Mouse (Mus musculus): Measurements from ENCODE around the gene Erc2. TPM values are rescaled to one million over a fixed set of nuclear protein-coding genes. Genes with fewer than 3 reads are reported as not detected.

Gene Erc2
- polyA plus RNA-seq, 1 experiment from 2014 or later: 2.7 TPM

DNA sequence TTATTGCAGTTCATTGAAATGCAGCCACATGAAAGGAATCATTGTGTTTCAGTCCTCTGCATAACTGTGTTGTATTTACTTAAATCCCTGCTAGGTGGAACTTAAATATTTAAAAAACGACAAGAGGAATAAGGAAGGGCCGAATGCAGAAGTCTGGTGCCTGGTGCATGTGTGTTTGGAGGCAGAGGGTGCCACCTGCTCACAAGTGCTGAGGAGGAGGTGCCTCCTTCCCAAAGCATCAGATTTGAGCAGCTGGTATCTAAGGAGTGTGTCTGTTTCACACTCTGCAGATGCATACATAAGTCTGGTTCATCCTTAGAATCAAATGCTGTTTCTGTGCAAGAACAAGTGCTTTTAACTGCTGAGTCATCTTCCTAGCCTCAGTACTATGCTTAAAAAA, 224.6 kb downstream of the Erc2 start:
- H3K36me3 ChIP-seq (ENCODE audit: control insufficient read depth, insufficient read depth, low read length): no peaks in the 10 kb centered on the region
- 31% methylated on average over 2 of the region's 2 CpGs for WGBS
- no peaks in the 10 kb centered on the region for H3K27me3 ChIP-seq (ENCODE audit: control insufficient read depth, insufficient read depth, low read length)
- H3K9me3 ChIP-seq (replicated peaks; ENCODE audit: control insufficient read depth, low read length): no peaks in the 10 kb centered on the region
- ATAC-seq (ENCODE audit: insufficient read depth, low FRiP score): peak; percentile 58; the same call in 1 of the 2 replicates
- no peak overlapping the region for H3K4me3 ChIP-seq (replicated peaks; ENCODE audit: low read length)
- H3K4me2 ChIP-seq (ENCODE audit: low read depth, low read length): no peak overlapping the region
- H3K4me1 ChIP-seq (ENCODE audit: control insufficient read depth, insufficient read depth, low read length): no peaks in the 10 kb centered on the region
- H3K9ac ChIP-seq (ENCODE audit: low read length): no peak overlapping the region
- H3K27ac ChIP-seq (ENCODE audit: low read length): no peak overlapping the region

- no peaks in the 10 kb centered on the region for H3K27me3 ChIP-seq (ENCODE audit: control insufficient read depth, insufficient read depth, low read length)
- no peaks in the 10 kb centered on the region for H3K4me1 ChIP-seq (ENCODE audit: control insufficient read depth, insufficient read depth, low read length)
- no peak overlapping the region for H3K4me2 ChIP-seq (ENCODE audit: low read depth, low read length)
- 73% methylated on average over 3 of the region's 3 CpGs for WGBS
- H3K36me3 ChIP-seq (ENCODE audit: control insufficient read depth, insufficient read depth, low read length): no peaks in the 10 kb centered on the region
- no peak for ATAC-seq (ENCODE audit: insufficient read depth, low FRiP score)
- H3K9ac ChIP-seq (ENCODE audit: low read length): no peak overlapping the region
- H3K4me3 ChIP-seq (replicated peaks; ENCODE audit: low read length): no peak overlapping the region
- no peaks in the 10 kb centered on the region for H3K9me3 ChIP-seq (replicated peaks; ENCODE audit: control insufficient read depth, low read length)
- H3K27ac ChIP-seq (ENCODE audit: low read length): no peak overlapping the region; the same call in 1 of the 2 replicates
Measured at GRCm38 (mm10) chr14:27847291-27847690, 225.1 kb downstream of the Erc2 start.

DNA sequence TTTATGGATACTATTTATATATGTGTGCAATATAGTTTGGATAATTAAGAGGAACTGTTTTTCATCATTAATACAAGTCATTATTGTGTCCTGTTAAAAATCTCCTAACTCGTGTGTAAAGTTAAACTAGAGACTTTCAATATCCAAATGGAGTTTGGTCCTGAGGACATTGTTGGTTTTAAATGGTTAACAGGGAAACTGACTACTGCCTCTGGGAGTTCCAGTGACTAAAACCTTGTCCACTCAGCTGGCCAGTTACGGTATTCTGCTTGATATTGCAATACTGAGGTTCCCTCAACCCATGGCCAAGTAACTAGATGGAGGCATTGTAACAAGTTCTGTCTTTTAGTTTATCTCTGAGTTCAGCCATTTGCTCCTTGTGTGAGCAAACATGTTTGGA, 229.0 kb downstream of the Erc2 start:
- WGBS: 85% methylated on average over 2 of the region's 2 CpGs
- Histone ChIP-seq H3K36me3 (ENCODE audit: control insufficient read depth, insufficient read depth, low read length) (no peaks in the 10 kb centered on the region), H3K4me2 (ENCODE audit: low read depth, low read length) (no peak overlapping the region), H3K4me1 (ENCODE audit: control insufficient read depth, insufficient read depth, low read length) (no peaks in the 10 kb centered on the region), H3K4me3 (replicated peaks; ENCODE audit: low read length) (no peak overlapping the region), H3K27me3 (ENCODE audit: control insufficient read depth, insufficient read depth, low read length) (no peaks in the 10 kb centered on the region), H3K9me3 (replicated peaks; ENCODE audit: control insufficient read depth, low read length) (no peaks in the 10 kb centered on the region), H3K27ac (ENCODE audit: low read length) (no peak overlapping the region), H3K9ac (ENCODE audit: low read length) (no peak overlapping the region)
- no peak for ATAC-seq (ENCODE audit: insufficient read depth, low FRiP score)

- ATAC-seq (ENCODE audit: insufficient read depth, low FRiP score): no peak
- WGBS: 81% methylated on average over 6 of the region's 6 CpGs
- H3K4me3 ChIP-seq (replicated peaks; ENCODE audit: low read length): no peak overlapping the region
- H3K9ac ChIP-seq (ENCODE audit: low read length): no peak overlapping the region
- H3K4me1 ChIP-seq (ENCODE audit: control insufficient read depth, insufficient read depth, low read length): no peaks in the 10 kb centered on the region
- H3K4me2 ChIP-seq (ENCODE audit: low read depth, low read length): no peak overlapping the region
- H3K9me3 ChIP-seq (replicated peaks; ENCODE audit: control insufficient read depth, low read length): no peaks in the 10 kb centered on the region
- H3K27ac ChIP-seq (ENCODE audit: low read length): no peak overlapping the region
- H3K36me3 ChIP-seq (ENCODE audit: control insufficient read depth, insufficient read depth, low read length): no peaks in the 10 kb centered on the region
- no peaks in the 10 kb centered on the region for H3K27me3 ChIP-seq (ENCODE audit: control insufficient read depth, insufficient read depth, low read length)
Measured at GRCm38 (mm10) chr14:27852606-27853005, 230.4 kb downstream of the Erc2 start.

GRCm38 (mm10) chr14:27860371-27861046, 238.3 kb downstream of the Erc2 start:
- H3K9me3 ChIP-seq (replicated peaks; ENCODE audit: control insufficient read depth, low read length): no peaks in the 10 kb centered on the region
- H3K27ac ChIP-seq (ENCODE audit: low read length): 0 out of 2 replicates have a peak overlapping the region, but pooled peaks have one; percentile 29
- H3K27me3 ChIP-seq (ENCODE audit: control insufficient read depth, insufficient read depth, low read length): no peaks in the 10 kb centered on the region
- peak; percentile 53; the same call in 1 of the 2 replicates for ATAC-seq (ENCODE audit: insufficient read depth, low FRiP score)
- no peak overlapping the region for H3K9ac ChIP-seq (ENCODE audit: low read length)
- no peak overlapping the region for H3K4me3 ChIP-seq (replicated peaks; ENCODE audit: low read length)
- WGBS: 73% methylated on average over 6 of the region's 6 CpGs
- H3K36me3 ChIP-seq (ENCODE audit: control insufficient read depth, insufficient read depth, low read length): no peaks in the 10 kb centered on the region
- no peak overlapping the region for H3K4me2 ChIP-seq (ENCODE audit: low read depth, low read length)
- H3K4me1 ChIP-seq (ENCODE audit: control insufficient read depth, insufficient read depth, low read length): no peaks in the 10 kb centered on the region

DNA sequence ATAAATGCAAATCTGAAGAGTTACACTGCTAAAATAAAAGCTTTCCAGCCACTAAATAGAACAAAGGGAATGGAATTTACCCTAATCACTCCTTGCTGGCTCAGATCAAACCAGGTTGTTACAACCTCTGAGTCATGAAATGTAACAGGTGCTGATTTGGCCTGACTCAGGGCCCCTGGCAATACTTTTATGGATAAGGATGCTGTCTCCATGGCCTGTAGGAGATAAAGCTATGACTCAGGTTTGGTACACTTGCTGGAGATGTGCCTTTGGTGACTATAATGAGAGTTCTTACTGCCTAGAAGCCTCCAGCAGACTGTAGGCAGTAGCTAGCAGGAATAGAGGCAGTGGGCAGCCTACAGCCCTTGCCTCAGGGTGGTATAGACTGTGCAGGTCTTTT, 240.1 kb downstream of the Erc2 start:
- Histone ChIP-seq H3K27me3 (ENCODE audit: control insufficient read depth, insufficient read depth, low read length) (no peaks in the 10 kb centered on the region), H3K9me3 (replicated peaks; ENCODE audit: control insufficient read depth, low read length) (no peaks in the 10 kb centered on the region), H3K4me1 (ENCODE audit: control insufficient read depth, insufficient read depth, low read length) (no peaks in the 10 kb centered on the region), H3K27ac (ENCODE audit: low read length) (no peak overlapping the region), H3K4me2 (ENCODE audit: low read depth, low read length) (no peak overlapping the region), H3K4me3 (replicated peaks; ENCODE audit: low read length) (no peak overlapping the region), H3K36me3 (ENCODE audit: control insufficient read depth, insufficient read depth, low read length) (no peaks in the 10 kb centered on the region), H3K9ac (ENCODE audit: low read length) (no peak overlapping the region)
- ATAC-seq (ENCODE audit: insufficient read depth, low FRiP score): no peak

GRCm38 (mm10) chr14:27867386-27867785, 245.2 kb downstream of the Erc2 start:
- no peak overlapping the region for H3K27ac ChIP-seq (ENCODE audit: low read length)
- ATAC-seq (ENCODE audit: insufficient read depth, low FRiP score): no peak

GRCm38 (mm10) chr14:27873619-27874018, 251.4 kb downstream of the Erc2 start:
- Histone ChIP-seq H3K9me3 (replicated peaks; ENCODE audit: control insufficient read depth, low read length) (no peaks in the 10 kb centered on the region), H3K27ac (ENCODE audit: low read length) (no peak overlapping the region), H3K36me3 (ENCODE audit: control insufficient read depth, insufficient read depth, low read length) (no peaks in the 10 kb centered on the region), H3K27me3 (ENCODE audit: control insufficient read depth, insufficient read depth, low read length) (no peaks in the 10 kb centered on the region), H3K4me2 (ENCODE audit: low read depth, low read length) (no peak overlapping the region), H3K4me1 (ENCODE audit: control insufficient read depth, insufficient read depth, low read length) (no peaks in the 10 kb centered on the region), H3K9ac (ENCODE audit: low read length) (no peak overlapping the region), H3K4me3 (replicated peaks; ENCODE audit: low read length) (no peak overlapping the region)
- ATAC-seq (ENCODE audit: insufficient read depth, low FRiP score): no peak
- WGBS: 90% methylated on average over 1 of the region's 1 CpGs

More at GRCm38 (mm10) chr14:27867386-27867785, 245.2 kb downstream of the Erc2 start:
- Histone ChIP-seq H3K9me3 (replicated peaks; ENCODE audit: control insufficient read depth, low read length) (no peaks in the 10 kb centered on the region), H3K4me3 (replicated peaks; ENCODE audit: low read length) (no peak overlapping the region), H3K27me3 (ENCODE audit: control insufficient read depth, insufficient read depth, low read length) (no peaks in the 10 kb centered on the region), H3K36me3 (ENCODE audit: control insufficient read depth, insufficient read depth, low read length) (no peaks in the 10 kb centered on the region), H3K4me2 (ENCODE audit: low read depth, low read length) (no peak overlapping the region), H3K9ac (ENCODE audit: low read length) (no peak overlapping the region), H3K4me1 (ENCODE audit: control insufficient read depth, insufficient read depth, low read length) (no peaks in the 10 kb centered on the region)

GRCm38 (mm10) chr14:27875991-27876411, 253.8 kb downstream of the Erc2 start:
- Histone ChIP-seq H3K36me3 (ENCODE audit: control insufficient read depth, insufficient read depth, low read length) (no peaks in the 10 kb centered on the region), H3K27me3 (ENCODE audit: control insufficient read depth, insufficient read depth, low read length) (no peaks in the 10 kb centered on the region), H3K9me3 (replicated peaks; ENCODE audit: control insufficient read depth, low read length) (no peaks in the 10 kb centered on the region), H3K4me1 (ENCODE audit: control insufficient read depth, insufficient read depth, low read length) (no peaks in the 10 kb centered on the region), H3K4me3 (replicated peaks; ENCODE audit: low read length) (no peak overlapping the region), H3K4me2 (ENCODE audit: low read depth, low read length) (no peak overlapping the region), H3K9ac (ENCODE audit: low read length) (no peak overlapping the region), H3K27ac (ENCODE audit: low read length) (no peak overlapping the region)
- no peak for ATAC-seq (ENCODE audit: insufficient read depth, low FRiP score)
- 57% methylated on average over 13 of the region's 13 CpGs for whole genome bisulfite sequencing
